Mouse (Mus musculus): Measurements from ENCODE around the gene Kcnip2.

Gene Kcnip2

DNA sequence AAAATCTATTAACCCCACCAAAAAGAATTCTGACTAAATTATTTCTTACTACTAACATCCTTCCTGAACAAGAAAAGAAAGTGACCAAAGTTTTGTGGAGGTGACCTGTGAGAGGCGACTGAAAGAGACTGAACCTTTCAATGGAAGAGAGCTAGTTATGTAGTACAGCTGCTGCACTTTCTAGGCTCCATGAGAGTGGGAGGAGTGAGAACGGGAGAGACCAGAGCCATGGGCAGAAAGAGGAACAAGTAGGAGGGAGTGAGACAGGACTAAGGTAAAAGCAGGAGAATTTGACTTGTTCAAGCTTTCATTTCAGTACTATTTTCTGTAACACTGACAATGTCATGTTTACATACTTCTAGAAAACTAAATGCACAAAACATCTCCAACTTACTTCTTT lies 40.4 kb downstream of the Kcnip2 start:
- no peak for DNase-seq

DNA sequence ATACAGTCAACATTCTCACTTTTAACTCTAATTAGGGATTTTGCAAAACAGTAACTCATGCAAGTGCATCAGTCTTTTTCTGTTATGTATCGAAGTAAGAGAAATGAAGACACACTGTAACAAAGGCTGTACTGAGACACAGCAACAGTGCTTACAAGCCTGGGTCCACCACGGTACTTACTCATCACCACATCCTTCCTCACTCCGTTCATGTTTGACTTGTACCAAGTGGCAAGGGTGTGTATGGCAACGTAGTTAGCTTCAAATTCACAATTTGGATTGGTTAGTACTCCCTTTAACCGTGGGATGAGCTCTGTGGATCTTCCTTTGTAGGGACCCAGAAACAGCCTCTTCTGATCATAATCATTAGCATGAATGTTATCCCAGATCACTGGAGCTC lies 44.4 kb downstream of the Kcnip2 start:
- DNase-seq, result no peak

DNA sequence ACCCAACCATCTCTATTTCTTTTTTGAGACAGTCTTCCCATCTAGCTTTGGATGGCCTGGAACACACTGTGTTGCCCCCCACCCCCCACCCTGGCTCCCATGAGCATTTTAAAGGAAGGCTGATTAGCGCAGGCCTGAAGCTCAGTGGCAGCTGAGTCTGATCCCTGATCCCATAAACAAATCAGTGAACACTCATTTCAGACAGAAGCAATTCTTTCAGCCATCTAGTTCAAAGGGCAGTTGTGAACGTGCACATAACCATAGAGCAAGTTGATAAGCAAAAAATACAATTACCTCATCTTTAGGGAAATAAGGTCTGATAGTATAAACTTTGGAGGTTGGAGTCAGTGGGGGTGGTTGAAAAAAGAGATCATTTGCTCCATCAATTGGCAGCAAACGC lies 55.1 kb downstream of the Kcnip2 start:
- DNase-seq, result no peak

DNA sequence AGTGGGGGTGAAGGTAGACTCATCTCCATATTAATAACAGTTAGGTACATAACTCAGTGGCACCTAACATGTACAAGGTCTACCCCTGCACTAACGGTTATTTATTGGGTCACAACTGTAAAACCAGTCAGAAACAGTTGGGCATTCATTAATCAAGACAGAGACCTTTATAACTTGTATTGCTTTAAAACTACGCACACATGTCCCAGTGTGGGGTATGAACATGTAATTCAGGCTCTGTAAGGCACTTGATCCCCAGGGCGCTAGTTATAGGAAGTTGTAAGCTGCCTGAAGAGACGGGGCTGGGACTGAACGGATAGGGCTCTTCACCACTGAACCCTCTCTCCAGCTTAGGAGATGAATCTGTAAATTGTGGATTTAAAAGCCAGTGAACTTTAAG lies 57.2 kb downstream of the Kcnip2 start:
- DNase-seq, result no peak

DNA sequence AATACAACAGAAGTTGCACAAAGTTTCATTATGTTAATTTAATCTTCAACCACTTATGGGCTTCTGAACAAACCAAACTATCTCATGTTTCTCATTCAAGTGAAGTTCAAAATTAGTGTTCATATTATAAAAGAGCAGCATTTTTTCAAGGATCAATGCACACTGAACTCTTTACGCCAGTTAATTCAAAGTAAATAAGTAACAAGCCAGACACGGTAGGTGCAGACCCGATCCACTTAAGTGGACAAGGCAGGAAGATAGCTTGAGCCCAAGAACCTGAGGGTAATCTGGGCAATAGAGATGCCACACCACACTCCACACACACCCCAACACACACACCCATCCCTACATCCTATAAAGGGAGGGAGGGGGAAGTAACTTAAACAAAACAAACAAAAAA lies 62.3 kb downstream of the Kcnip2 start:
- DNase-seq, result peak; percentile 44

DNA sequence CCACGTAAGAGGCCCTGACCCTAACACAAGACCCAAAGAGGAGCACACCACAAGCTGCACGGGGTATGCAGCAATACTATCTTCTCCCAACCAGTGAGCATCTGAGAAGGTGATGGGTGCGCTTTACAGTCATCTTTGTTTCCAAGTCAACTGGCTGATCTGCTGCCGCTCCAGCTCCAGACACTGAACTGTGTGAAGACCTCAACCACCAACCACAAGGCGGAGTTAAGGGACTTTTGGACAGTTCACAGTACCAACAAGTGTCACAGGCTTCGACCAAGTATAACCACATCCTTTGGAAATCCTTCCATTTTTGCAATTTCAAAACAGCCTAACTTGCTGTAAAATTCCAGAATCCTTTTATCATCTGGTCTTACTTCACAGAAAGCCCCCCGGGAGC lies 64.0 kb downstream of the Kcnip2 start:
- no peak for DNase-seq

DNA sequence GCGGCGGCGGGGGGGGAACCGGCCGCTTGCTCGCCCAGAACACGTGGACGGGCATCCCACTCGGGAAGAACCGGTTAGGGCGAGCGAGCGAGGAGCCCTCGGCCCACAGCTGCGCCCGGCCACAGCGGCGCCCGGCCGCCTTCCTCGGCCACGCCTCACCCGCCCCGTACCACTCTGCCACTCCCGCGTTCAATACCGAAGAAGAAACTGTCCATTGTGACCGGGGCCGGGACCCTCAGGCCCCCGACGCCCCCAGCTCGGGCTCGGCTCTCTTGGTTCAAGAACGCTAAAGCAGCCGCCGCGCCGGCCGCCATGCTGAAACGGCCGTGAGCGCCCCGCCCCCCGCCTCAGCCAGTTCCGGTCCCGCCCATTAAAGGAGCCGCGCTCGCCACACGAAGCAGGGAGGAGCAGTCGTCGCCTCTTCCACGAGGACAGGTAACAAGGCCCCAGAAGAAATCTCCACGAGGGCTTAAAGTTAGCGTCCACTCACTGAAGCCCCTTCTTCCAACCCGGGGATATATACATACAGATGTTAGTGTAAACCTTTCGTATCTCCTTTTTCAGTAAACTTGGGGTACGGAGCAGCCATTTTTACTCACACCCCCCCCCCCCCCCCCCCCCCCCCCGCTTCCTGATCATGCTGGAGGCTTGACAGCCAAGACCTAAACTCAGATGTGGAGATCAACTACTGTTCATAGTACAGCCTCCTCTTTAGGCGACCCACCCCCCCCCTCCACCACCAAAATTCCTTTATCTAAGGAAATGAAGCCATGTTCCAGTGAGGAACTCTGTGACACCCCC lies 66.4 kb downstream of the Kcnip2 start, which contains the start of gene Npm3:
Gene Npm3 (minus strand): TSS at position 349 of the 801 bp plus-strand sequence.
- peak; percentile 75 for DNase-seq

DNA sequence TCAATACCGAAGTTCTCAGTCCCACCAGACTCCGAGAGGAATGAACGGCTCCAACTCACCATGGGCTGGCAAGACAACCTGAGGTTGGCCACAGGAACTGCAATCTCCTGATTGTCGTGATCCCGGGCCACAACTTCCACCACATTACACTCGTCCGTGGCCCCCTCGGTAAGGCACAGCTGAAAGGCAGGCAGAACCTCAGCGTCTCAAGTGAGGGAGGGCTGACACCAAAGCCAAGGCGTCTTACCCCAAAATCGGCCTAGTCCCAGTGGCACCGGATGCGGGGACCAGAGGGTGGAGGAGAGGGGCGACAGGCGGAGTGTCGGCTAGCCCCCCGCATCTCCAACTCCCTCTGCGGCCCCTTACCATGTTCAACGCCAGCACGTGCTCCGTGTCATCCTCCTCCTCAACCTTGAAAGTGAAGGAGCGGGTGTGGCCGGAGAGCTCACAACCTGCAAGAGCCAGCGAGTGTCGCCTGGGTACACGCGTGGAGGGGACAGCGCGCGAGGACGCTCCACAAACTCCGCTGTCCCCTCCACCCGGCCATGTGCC lies 67.1 kb downstream of the Kcnip2 start:
- no peak for DNase-seq

DNA sequence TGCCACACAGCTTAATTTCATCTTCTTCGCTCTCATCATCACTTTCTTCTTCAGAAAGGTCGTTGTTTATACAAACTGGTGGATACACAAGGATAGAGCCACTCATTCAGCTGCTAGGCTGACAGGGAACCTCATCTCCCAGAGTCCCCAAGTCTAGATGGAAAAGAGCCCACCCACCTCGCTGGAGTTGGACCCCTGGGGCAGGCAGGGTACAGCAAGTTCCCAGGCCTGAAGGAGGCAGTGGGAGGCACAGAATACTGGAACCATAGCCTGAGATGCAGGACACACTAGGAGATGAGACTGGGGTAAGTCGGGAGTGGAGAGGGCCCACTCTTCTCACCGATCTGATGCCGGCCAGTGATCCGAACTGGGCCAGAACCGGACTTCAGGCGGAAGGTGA lies 67.7 kb downstream of the Kcnip2 start:
- no peak for DNase-seq

DNA sequence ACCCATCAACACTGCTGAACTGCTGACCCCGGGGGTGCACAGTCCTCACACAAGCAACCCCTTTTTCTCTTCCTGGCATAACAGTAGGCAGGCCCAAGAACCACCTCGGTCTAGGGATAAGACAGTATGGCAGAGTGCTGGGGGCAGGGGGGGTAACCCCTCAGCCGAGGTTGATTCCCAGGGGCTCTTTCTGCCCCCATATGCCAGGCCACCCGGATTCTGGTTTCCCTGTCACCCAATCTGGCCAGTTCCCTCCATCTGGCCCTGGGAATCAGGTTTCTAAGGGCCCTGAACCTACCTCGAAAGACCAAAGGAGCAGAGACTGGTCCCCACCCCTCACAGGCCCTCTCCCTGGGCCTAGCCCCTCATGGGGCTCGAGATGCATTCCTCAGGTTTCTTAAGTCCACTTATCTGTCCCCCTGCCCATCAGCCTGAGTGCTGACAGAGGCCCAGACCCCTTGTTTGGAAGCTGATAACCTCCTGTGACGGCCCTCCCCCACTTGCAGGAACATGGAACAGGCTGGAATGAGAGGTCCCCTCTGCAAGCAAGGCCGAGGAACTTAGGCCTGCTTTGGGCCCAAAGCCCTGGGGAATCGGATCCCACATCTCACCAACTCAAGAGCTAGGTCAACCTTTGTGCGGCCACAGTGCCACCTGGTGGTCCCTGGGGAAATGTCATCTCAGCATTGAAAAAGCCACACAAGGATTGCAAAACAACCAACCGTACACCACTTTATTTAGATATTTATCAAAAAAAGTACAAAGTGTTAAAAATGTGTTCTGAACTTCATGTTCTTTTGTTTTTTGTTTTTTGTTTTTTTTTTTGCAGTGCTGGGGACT lies 68.6 kb downstream of the Kcnip2 start:
- DNase-seq, result peak; percentile 81

DNA sequence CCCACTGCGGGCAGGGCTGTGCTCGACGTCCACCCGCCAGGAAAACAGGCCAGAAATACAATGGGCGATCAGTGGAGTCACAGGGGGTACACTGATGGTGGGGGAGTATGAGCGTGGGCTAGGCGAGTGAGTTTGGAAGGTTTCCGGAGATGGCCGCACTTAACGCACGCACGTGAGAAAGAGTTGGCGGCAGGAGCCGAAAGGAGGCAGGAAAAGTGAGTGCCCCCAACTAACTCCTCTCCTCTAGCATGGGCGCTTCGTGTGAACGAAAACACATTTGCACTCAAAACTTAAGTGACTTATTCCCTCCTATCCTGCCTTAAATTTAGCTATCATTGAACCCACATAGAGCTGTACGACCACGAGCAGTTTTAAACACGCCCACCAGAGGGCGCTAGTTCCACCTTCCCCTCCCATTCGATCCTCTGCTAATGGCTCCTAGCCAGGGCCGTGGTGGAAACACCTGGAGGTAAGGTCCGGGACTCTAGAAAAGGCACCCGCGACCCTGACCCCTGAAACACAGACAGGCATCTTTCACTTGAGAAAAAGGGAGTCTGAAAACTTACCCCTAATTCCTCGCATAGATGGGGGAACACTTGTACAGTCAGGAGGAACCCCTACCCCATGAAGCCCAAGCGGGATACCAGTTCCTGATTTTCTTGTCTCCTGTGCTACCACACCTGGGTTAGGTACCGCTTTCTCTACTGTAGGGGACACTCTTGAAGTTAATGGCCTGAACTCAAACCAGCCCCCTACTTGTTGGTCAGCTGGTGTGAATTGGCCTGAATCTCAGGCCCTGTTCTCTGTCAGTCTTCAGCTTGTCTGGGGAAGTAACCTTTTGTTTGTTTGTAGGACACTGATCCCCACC lies 69.5 kb downstream of the Kcnip2 start:
- DNase-seq, result peak; percentile 73

DNA sequence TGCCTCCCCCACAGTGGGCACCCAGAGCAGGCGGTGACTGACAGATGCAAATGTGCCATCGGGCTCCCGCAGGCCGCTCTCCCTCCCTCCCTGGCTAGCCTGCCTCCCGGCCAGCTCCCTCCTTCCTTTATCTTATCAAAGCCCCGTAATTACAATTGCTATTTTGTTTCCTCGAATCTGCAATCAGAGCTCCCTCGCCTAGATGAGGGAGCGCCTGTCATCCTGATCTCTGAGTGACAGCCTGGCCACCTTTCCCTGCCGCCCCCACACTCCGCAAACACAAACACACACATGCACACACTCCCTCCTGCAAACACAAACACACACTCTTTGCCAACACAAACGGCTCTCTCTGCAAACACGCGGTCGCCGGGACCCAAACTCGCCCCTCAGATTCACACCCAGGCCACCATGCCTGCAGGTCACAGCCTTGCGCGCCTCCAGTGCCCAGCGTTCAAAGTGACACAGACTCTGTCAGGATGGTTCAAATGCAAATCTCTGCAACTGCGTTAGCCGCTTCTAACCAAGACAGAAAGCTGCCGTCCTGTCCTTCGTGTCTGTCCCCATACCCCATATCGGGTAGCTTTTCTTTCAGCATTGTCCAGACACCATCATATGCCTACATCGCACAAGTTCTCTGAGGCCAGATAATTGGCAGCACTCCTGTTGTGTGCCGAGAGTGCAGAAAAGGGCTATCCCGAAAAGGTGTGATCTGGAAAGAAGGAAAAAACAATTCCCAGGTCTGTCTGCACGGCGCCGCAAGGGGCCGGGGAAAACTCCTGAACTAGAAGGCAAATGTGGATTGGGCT lies 70.3 kb downstream of the Kcnip2 start:
- DNase-seq, result no peak

DNA sequence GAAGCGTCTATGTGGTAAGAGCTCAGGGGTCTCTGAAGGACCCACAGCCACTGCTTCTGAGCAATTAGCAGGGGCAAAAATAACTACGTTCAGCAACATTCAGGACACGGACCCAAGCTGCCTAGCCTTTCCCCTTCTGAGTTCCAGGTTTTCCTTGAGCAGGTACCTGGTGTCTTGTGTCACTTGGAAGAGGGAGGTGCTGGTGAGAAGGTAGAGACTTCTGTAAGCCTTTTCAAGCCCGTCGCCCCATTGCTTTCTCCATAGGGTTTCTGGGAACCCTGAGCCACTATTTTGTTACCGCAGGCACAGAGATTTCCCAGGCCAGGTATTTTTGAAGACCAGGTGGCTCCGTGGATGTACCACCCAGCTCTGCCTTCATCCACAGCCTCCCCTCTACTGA lies 72.2 kb downstream of the Kcnip2 start:
- DNase-seq, result no peak

DNA sequence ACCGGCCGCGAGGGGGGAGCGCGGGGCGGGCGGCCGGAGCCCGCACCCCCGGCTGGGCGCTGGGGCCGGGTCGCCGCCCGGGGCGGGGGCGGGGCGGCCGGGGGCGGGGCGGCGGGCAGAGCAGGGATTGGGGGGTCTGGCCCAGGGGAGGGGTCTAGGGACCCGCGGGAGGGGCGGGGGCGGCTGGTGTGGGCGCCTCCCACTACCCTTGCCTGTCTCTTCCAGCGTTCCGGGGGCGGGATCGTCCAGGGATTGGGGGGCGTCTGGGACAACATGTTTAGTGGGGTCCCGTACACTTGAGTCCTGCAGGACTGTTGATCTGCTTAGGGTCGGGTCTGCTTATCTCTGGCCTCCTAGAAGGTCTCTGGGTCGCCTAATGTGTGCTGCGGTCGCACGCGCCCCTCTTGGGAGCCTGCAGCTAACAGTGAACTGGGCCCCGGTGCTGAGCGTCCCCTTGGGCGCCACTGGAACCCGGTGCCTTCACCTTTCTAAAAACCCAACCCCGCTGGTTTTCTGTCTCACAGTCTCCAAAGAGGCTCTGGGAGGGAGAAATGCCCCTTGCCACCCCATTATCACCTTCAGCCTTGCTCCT lies 72.8 kb downstream of the Kcnip2 start:
- DNase-seq, result no peak

DNA sequence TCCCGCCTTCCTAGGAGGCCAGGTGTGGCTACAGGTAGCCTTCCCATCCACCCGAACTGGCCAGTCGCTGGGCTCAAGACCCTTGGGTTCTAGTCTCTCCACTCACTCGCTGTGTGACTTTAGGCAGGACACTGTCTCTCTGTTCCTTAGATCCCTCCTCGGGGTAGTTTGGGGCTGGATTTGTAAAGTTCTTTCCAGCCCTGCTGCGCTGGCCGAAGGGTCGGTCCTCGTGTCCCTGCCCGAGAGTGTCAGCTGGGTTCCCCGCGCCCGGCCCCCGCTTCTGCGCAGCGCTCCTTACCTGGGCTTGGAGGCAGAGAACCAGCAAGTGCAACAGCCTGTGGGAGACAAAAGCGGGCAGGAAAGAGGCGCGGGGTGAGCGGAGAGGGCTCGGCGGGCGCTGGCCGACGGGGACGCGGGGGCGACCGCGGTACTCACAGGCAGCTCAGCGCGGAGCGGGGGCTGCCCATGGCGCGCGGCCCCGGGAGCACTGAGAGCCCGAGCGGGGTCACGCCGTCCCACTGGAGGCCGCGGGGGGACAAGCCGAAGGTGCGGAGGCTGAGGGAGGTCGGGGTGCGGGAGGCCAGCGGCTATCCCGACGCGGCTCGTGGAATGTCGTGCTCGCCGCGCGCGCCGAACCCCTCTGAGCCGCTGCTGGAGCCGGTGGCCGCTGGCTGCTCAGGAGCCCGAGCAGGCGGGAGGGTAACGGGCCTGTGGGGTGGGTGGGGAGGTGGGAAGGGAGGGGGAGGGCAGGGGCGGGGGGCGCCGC lies 73.5 kb downstream of the Kcnip2 start, which contains the start of gene Fgf8:
Gene Fgf8 (minus strand): TSS at position 698 of the 766 bp plus-strand sequence.
- DNase-seq, result no peak
